Mouse (Mus musculus) mature B cell (primary cell): ENCODE measurements around the gene Pon3.

Source experiments
- in situ Hi-C: fragments of 300-500 bp; cut with MboI; formaldehyde crosslinking; loops from 2 replicates; pipeline ENCODE4 v1.14.3; 2019

Gene Pon3

GRCm38 (mm10) chr6:5255722-5256451 lies at the start of gene Pon3:
Gene Pon3, minus strand, starts transcription at chr6:5256286.
- in situ Hi-C loops = no loop called here

- in situ Hi-C loops = no loop called here
Observed at GRCm38 (mm10) chr6:5304956-5305355, 48.9 kb upstream of the Pon3 start.

- in situ Hi-C loops = no loop called here
Observed at GRCm38 (mm10) chr6:5300629-5301028, 44.5 kb upstream of the Pon3 start.

GRCm38 (mm10) chr6:5299561-5299960 lies 43.5 kb upstream of the Pon3 start:
- in situ Hi-C loops = no loop called here

GRCm38 (mm10) chr6:5298092-5298554 lies 42.0 kb upstream of the Pon3 start, which contains the start of gene Pon2:
Gene Pon2, minus strand, starts transcription at chr6:5298455.
- in situ Hi-C loops = no loop called here

- in situ Hi-C loops = no loop called here
Observed at GRCm38 (mm10) chr6:5297321-5298091, 41.4 kb upstream of the Pon3 start.

GRCm38 (mm10) chr6:5296067-5296466 lies 40.0 kb upstream of the Pon3 start:
- in situ Hi-C loops = no loop called here

GRCm38 (mm10) chr6:5294659-5295449 lies 38.8 kb upstream of the Pon3 start:
- in situ Hi-C loops = no loop called here

GRCm38 (mm10) chr6:5292841-5293240 lies 36.8 kb upstream of the Pon3 start:
- in situ Hi-C loops = no loop called here

- in situ Hi-C loops = no loop called here
Observed at GRCm38 (mm10) chr6:5291450-5291849, 35.4 kb upstream of the Pon3 start.

GRCm38 (mm10) chr6:5287919-5288318 lies 31.8 kb upstream of the Pon3 start:
- in situ Hi-C loops = no loop called here

- in situ Hi-C loops = no loop called here
Observed at GRCm38 (mm10) chr6:5287392-5287791, 31.3 kb upstream of the Pon3 start.

- in situ Hi-C loops = no loop called here
Observed at GRCm38 (mm10) chr6:5282418-5282817, 26.3 kb upstream of the Pon3 start.

- in situ Hi-C loops = no loop called here
Observed at GRCm38 (mm10) chr6:5280576-5281305, 24.7 kb upstream of the Pon3 start.

- in situ Hi-C loops = no loop called here
Observed at GRCm38 (mm10) chr6:5277972-5278371, 21.9 kb upstream of the Pon3 start.

GRCm38 (mm10) chr6:5269641-5270040 lies 13.6 kb upstream of the Pon3 start:
- in situ Hi-C loops = no loop called here

GRCm38 (mm10) chr6:5264793-5265192 lies 8.7 kb upstream of the Pon3 start:
- in situ Hi-C loops = no loop called here

- in situ Hi-C loops = no loop called here
Observed at GRCm38 (mm10) chr6:5263250-5263999, 7.3 kb upstream of the Pon3 start.

GRCm38 (mm10) chr6:5262322-5263249 lies 6.5 kb upstream of the Pon3 start:
- in situ Hi-C loops = no loop called here

- in situ Hi-C loops = no loop called here
Observed at GRCm38 (mm10) chr6:5255291-5255690, 795 bp downstream of the Pon3 start.
